Mouse (Mus musculus) hindbrain, embryonic 11.5 days (tissue): ENCODE data around the gene Rgs6. TPM values are rescaled to one million over a fixed set of nuclear protein-coding genes. Genes with fewer than 3 reads are reported as not detected.

Experiments
- ATAC-seq: fragments of 200-750 bp; cut with Nextera tagmentation; 2 replicates; pipeline ENCODE4 v1.8.0; 2017; ENCODE audit warnings: mild to moderate bottlenecking, moderate TSS enrichment, moderate library complexity; ENCODE audit not compliant: low FRiP score
- DNase-seq: peaks from one replicate; pipeline ENCODE4 v3.0.0-alpha.2; 2015; ENCODE audit warnings: low spot score
- H3K27ac ChIP-seq: fragments of 300-500 bp; sonication (generic); 2 replicates; pipeline ENCODE4 v1.5.1; 2014; ENCODE audit warnings: mild to moderate bottlenecking, low read depth, low read length
- H3K27me3 ChIP-seq: fragments of 300-500 bp; sonication (generic); 2 replicates; pipeline ENCODE4 v1.6.1; 2014; ENCODE audit warnings: mild to moderate bottlenecking, low read length, moderate library complexity, mixed read lengths; ENCODE audit not compliant: control insufficient read depth, insufficient read depth
- H3K36me3 ChIP-seq: fragments of 300-500 bp; sonication (generic); 2 replicates; pipeline ENCODE4 v1.6.1; 2014; ENCODE audit warnings: mild to moderate bottlenecking, low read length, moderate library complexity, mixed read lengths; ENCODE audit not compliant: control insufficient read depth, insufficient read depth
- H3K4me1 ChIP-seq: fragments of 300-500 bp; sonication (generic); replicated peaks from 2 replicates; pipeline ENCODE4 v1.6.1; 2014; ENCODE audit warnings: low read length, mixed read lengths; ENCODE audit not compliant: control insufficient read depth, insufficient read depth
- H3K4me2 ChIP-seq: fragments of 300-500 bp; sonication (generic); replicated peaks from 2 replicates; pipeline ENCODE4 v1.6.1; 2014; ENCODE audit warnings: mild to moderate bottlenecking, low read depth, low read length
- H3K4me3 ChIP-seq: fragments of 300-500 bp; sonication (generic); 2 replicates; pipeline ENCODE4 v1.5.1; 2014; ENCODE audit warnings: low read depth, low read length
- H3K9ac ChIP-seq: fragments of 300-500 bp; sonication (generic); 2 replicates; pipeline ENCODE4 v1.6.1; 2014; ENCODE audit warnings: low read depth, low read length
- H3K9me3 ChIP-seq: fragments of 300-500 bp; sonication (generic); 2 replicates; pipeline ENCODE4 v1.6.1; 2016; ENCODE audit warnings: low read length; ENCODE audit not compliant: control insufficient read depth
- WGBS: fragments of 180-500 bp; shearing (Covaris S2); extraction: QIAGEN DNeasy Blood & Tissue Kit; methylation state at CpG from one replicate; pipeline ENCODE4 v1.1.7; 2014; 5-methylcytosine and 5-hydroxymethylcytosine counted together
- polyA plus RNA-seq: library from polyadenylated mRNA; unstranded; fragments of >200 nt; fragmentation: Nextera tagmentation; extraction: Ambion mirVana; gene quantifications from 2 replicates; pipeline ENCODE4 v1.2.1, GENCODE M21; 2014

The Rgs6 gene
- polyA plus RNA-seq, 1 experiment from 2014 or later, result 0.22 TPM

GRCm38 (mm10) chr12:82751846-82752245 lies 163.8 kb downstream of the Rgs6 start:
- no peak for ATAC-seq
- H3K4me3 ChIP-seq, result no peak overlapping the region
- no peaks in the 10 kb centered on the region for H3K27me3 ChIP-seq
- DNase-seq, result no peak
- no peak overlapping the region for H3K9ac ChIP-seq
- H3K4me1 ChIP-seq, result no peaks in the 10 kb centered on the region
- H3K4me2 ChIP-seq, result no peak overlapping the region
- H3K36me3 ChIP-seq, result no peaks in the 10 kb centered on the region
- H3K9me3 ChIP-seq, result no peaks in the 10 kb centered on the region
- H3K27ac ChIP-seq, result no peak overlapping the region
- 66% methylated on average over 2 of the region's 2 CpGs for WGBS

- H3K9ac ChIP-seq, result no peak overlapping the region
- H3K4me1 ChIP-seq, result no peaks in the 10 kb centered on the region
- no peaks in the 10 kb centered on the region for H3K36me3 ChIP-seq
- WGBS, result 69% methylated on average over 3 of the region's 3 CpGs
- H3K4me2 ChIP-seq, result no peak overlapping the region
- H3K9me3 ChIP-seq, result no peaks in the 10 kb centered on the region
- no peak for DNase-seq
- ATAC-seq, result no peak
- no peak overlapping the region for H3K27ac ChIP-seq
- H3K4me3 ChIP-seq, result no peak overlapping the region
- H3K27me3 ChIP-seq, result no peaks in the 10 kb centered on the region
These were observed 166.4 kb downstream of the Rgs6 start for GRCm38 (mm10) chr12:82754501-82754900.

- DNase-seq, result no peak
- no peaks in the 10 kb centered on the region for H3K36me3 ChIP-seq
- no peak overlapping the region for H3K4me2 ChIP-seq
- no peak overlapping the region for H3K4me3 ChIP-seq
- WGBS, result 69% methylated on average over 6 of the region's 6 CpGs
- no peak overlapping the region for H3K9ac ChIP-seq
- no peak overlapping the region for H3K27ac ChIP-seq
- no peaks in the 10 kb centered on the region for H3K9me3 ChIP-seq
- no peaks in the 10 kb centered on the region for H3K4me1 ChIP-seq
- H3K27me3 ChIP-seq, result no peaks in the 10 kb centered on the region
- no peak for ATAC-seq
These were observed 168.7 kb downstream of the Rgs6 start for GRCm38 (mm10) chr12:82756756-82757155.

GRCm38 (mm10) chr12:82757367-82757766 lies 169.3 kb downstream of the Rgs6 start:
- no peak overlapping the region for H3K4me3 ChIP-seq
- no peak for DNase-seq
- no peaks in the 10 kb centered on the region for H3K27me3 ChIP-seq
- no peak overlapping the region for H3K4me2 ChIP-seq
- no peaks in the 10 kb centered on the region for H3K9me3 ChIP-seq
- H3K9ac ChIP-seq, result no peak overlapping the region
- no peak for ATAC-seq
- H3K36me3 ChIP-seq, result no peaks in the 10 kb centered on the region
- no peak overlapping the region for H3K27ac ChIP-seq
- H3K4me1 ChIP-seq, result no peaks in the 10 kb centered on the region
- 54% methylated on average over 1 of the region's 1 CpGs for WGBS

GRCm38 (mm10) chr12:82762046-82762445 lies 174.0 kb downstream of the Rgs6 start:
- Histone ChIP-seq H3K27ac (no peak overlapping the region), H3K36me3 (no peaks in the 10 kb centered on the region), H3K4me3 (no peak overlapping the region), H3K27me3 (no peaks in the 10 kb centered on the region), H3K9me3 (no peaks in the 10 kb centered on the region), H3K4me2 (no peak overlapping the region), H3K4me1 (no peaks in the 10 kb centered on the region), H3K9ac (no peak overlapping the region)
- DNase-seq (no peak), ATAC-seq (no peak)
- 88% methylated on average over 2 of the region's 2 CpGs for WGBS

- H3K4me1 ChIP-seq, result no peaks in the 10 kb centered on the region
- H3K27me3 ChIP-seq, result no peaks in the 10 kb centered on the region
- no peaks in the 10 kb centered on the region for H3K36me3 ChIP-seq
- no peaks in the 10 kb centered on the region for H3K9me3 ChIP-seq
- 92% methylated on average over 3 of the region's 3 CpGs for WGBS
- ATAC-seq (no peak), DNase-seq (no peak)
- H3K4me2 ChIP-seq, result no peak overlapping the region
- H3K4me3 ChIP-seq, result no peak overlapping the region
- no peak overlapping the region for H3K27ac ChIP-seq
- H3K9ac ChIP-seq, result no peak overlapping the region
These were observed 180.6 kb downstream of the Rgs6 start for GRCm38 (mm10) chr12:82768726-82769125.

- H3K9me3 ChIP-seq, result no peaks in the 10 kb centered on the region
- ATAC-seq (no peak), DNase-seq (no peak)
- no peak overlapping the region for H3K4me2 ChIP-seq
- no peaks in the 10 kb centered on the region for H3K27me3 ChIP-seq
- no peaks in the 10 kb centered on the region for H3K36me3 ChIP-seq
- WGBS, result 91% methylated on average over 2 of the region's 2 CpGs
- H3K9ac ChIP-seq, result no peak overlapping the region
- H3K4me1 ChIP-seq, result no peaks in the 10 kb centered on the region
- no peak overlapping the region for H3K4me3 ChIP-seq
- no peak overlapping the region for H3K27ac ChIP-seq
These were observed 184.1 kb downstream of the Rgs6 start for GRCm38 (mm10) chr12:82772215-82772614.

- Histone ChIP-seq H3K9me3 (no peaks in the 10 kb centered on the region), H3K27ac (no peak overlapping the region), H3K36me3 (no peaks in the 10 kb centered on the region), H3K27me3 (no peaks in the 10 kb centered on the region), H3K4me1 (no peaks in the 10 kb centered on the region), H3K4me2 (no peak overlapping the region), H3K4me3 (no peak overlapping the region), H3K9ac (no peak overlapping the region)
- 84% methylated on average over 7 of the region's 7 CpGs for WGBS
- ATAC-seq, result no peak
- no peak for DNase-seq
These were observed 186.5 kb downstream of the Rgs6 start for GRCm38 (mm10) chr12:82774576-82774975.

- no peak overlapping the region for H3K9ac ChIP-seq
- H3K4me1 ChIP-seq, result no peaks in the 10 kb centered on the region
- DNase-seq (no peak), ATAC-seq (no peak)
- H3K9me3 ChIP-seq, result no peaks in the 10 kb centered on the region
- no peaks in the 10 kb centered on the region for H3K27me3 ChIP-seq
- H3K36me3 ChIP-seq, result no peaks in the 10 kb centered on the region
- H3K27ac ChIP-seq, result no peak overlapping the region
- no peak overlapping the region for H3K4me2 ChIP-seq
- H3K4me3 ChIP-seq, result no peak overlapping the region
- WGBS, result 92% methylated on average over 4 of the region's 4 CpGs
These were observed 188.6 kb downstream of the Rgs6 start for GRCm38 (mm10) chr12:82776686-82777085.
